Mouse (Mus musculus) liver, postnatal 0 days (tissue): ENCODE results near the gene Vps52.
A peak's percentile ranks its signal among the peaks of the same experiment; 100 is the strongest.

Source experiments
- CTCF ChIP-seq: sonication (generic); IDR thresholded peaks from 2 replicates; pipeline ENCODE4 v1.5.1; 2016; ENCODE audit warnings: antibody characterized with exemption, low read depth
- EP300 ChIP-seq: IDR thresholded peaks from 2 replicates; pipeline ENCODE4 v1.6.1; 2016; ENCODE audit warnings: antibody characterized with exemption, low read depth, mild to moderate bottlenecking

DNA sequence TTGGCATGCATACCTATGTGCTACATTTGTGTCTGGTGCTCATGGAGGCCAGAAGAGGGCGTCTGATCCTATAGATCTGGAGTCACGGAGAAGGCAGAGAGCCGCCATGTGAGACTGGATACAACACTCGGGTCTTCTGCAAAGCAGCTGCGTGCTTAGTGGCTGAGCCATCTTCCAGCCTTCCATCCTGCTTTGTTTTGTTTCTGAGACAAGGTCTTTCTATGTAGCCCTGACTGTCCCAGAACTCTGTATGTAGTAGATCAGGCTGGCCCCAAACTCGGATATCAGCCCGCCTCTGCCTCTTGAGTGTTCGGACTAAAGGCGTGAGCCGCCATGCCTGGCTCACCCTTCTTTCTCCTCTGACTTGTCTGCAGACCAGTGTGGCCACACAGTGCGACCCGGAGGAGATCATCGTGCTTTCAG lies 40.6 kb upstream of the Vps52 start:
- TF ChIP-seq CTCF (peak; percentile 59), EP300 (no peak)
